Mouse (Mus musculus) kidney, embryonic 14.5 days (tissue): Measurements from ENCODE around the gene Uvrag. TPM values are rescaled to one million over a fixed set of nuclear protein-coding genes. Genes with fewer than 3 reads are reported as not detected.
A peak's percentile ranks its signal among the peaks of the same experiment; 100 is the strongest.

Source experiments
- ATAC-seq: fragments of 200-750 bp; cut with Nextera tagmentation; 2 replicates; pipeline ENCODE4 v1.8.0; 2017; ENCODE audit warnings: moderate number of reproducible peaks, mild to moderate bottlenecking, moderate TSS enrichment, moderate library complexity; ENCODE audit not compliant: low FRiP score, low TSS enrichment
- H3K27ac ChIP-seq: fragments of 300-500 bp; sonication (generic); 2 replicates; pipeline ENCODE4 v1.5.1; 2014; ENCODE audit warnings: low read depth, mild to moderate bottlenecking, low read length, moderate library complexity, mixed read lengths
- H3K27me3 ChIP-seq: fragments of 300-500 bp; sonication (generic); 2 replicates; pipeline ENCODE4 v1.6.1; 2014; ENCODE audit warnings: mild to moderate bottlenecking, low read length; ENCODE audit not compliant: control insufficient read depth, insufficient read depth
- H3K36me3 ChIP-seq: fragments of 300-500 bp; sonication (generic); 2 replicates; pipeline ENCODE4 v1.6.1; 2014; ENCODE audit warnings: low read length, mixed read lengths; ENCODE audit not compliant: control insufficient read depth, insufficient read depth
- H3K4me1 ChIP-seq: fragments of 300-500 bp; sonication (generic); 2 replicates; pipeline ENCODE4 v1.6.1; 2014; ENCODE audit warnings: low read length, mixed read lengths; ENCODE audit not compliant: control insufficient read depth, insufficient read depth
- H3K4me2 ChIP-seq: fragments of 300-500 bp; sonication (generic); replicated peaks from 2 replicates; pipeline ENCODE4 v1.6.1; 2014; ENCODE audit warnings: low read depth, mild to moderate bottlenecking, low read length
- H3K4me3 ChIP-seq: fragments of 300-500 bp; sonication (generic); 2 replicates; pipeline ENCODE4 v1.5.1; 2014; ENCODE audit warnings: mild to moderate bottlenecking, low read length
- H3K9ac ChIP-seq: fragments of 300-500 bp; sonication (generic); 2 replicates; pipeline ENCODE4 v1.6.1; 2014; ENCODE audit warnings: low read depth, mild to moderate bottlenecking, low read length, moderate library complexity
- H3K9me3 ChIP-seq: fragments of 300-500 bp; sonication (generic); 2 replicates; pipeline ENCODE4 v1.6.1; 2016; ENCODE audit warnings: low read length; ENCODE audit not compliant: control insufficient read depth
- WGBS: fragments of 180-500 bp; shearing (Covaris S2); extraction: QIAGEN DNeasy Blood & Tissue Kit; methylation state at CpG from one replicate; pipeline ENCODE4 v1.1.7; 2014; 5-methylcytosine and 5-hydroxymethylcytosine counted together
- polyA plus RNA-seq: library from polyadenylated mRNA; unstranded; fragments of >200 nt; fragmentation: Nextera tagmentation; extraction: Ambion mirVana; gene quantifications from 2 replicates; pipeline ENCODE4 v1.2.1, GENCODE M21; 2014

The Uvrag gene
- polyA plus RNA-seq, 1 experiment from 2014 or later, result 22.7 TPM

- H3K4me3 ChIP-seq, result no peak overlapping the region
- no peak overlapping the region for H3K27ac ChIP-seq
- 77% methylated on average over 18 of the region's 18 CpGs for WGBS
- no peaks in the 10 kb centered on the region for H3K27me3 ChIP-seq
- H3K9ac ChIP-seq, result no peak overlapping the region
- H3K4me1 ChIP-seq, result peaks cover 11% of the 10 kb centered on the region
- no peak for ATAC-seq
- H3K4me2 ChIP-seq, result no peak overlapping the region
- peaks cover 17% of the 10 kb centered on the region; the same call in 1 of the 2 replicates for H3K36me3 ChIP-seq
- H3K9me3 ChIP-seq, result no peaks in the 10 kb centered on the region
Observed at GRCm38 (mm10) chr7:98852950-98853650, 287.8 kb downstream of the Uvrag start.

DNA sequence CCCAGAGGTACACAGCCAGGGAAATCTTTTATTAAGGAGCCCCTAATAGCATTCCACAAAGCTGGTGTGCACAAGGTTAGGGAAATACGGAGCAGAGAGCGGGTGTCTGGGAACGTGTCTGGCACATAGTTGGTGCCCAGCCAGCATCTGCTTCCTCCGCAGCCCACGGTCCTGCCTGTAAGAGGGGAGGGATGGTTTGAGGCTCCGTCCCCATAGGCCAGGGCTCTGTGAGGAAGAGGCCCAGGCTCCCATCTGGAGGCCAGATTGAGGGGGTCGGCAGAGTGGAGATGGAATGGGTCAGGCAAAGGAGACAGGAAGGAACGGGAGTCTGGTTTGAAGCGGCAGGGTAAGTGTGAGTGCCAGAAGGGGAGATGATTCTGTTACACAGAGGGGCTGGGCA lies 289.7 kb downstream of the Uvrag start:
- Histone ChIP-seq H3K36me3 (peaks cover 20% of the 10 kb centered on the region; the same call in 1 of the 2 replicates), H3K4me1 (peaks cover 8% of the 10 kb centered on the region), H3K27me3 (no peaks in the 10 kb centered on the region), H3K4me2 (no peak overlapping the region), H3K9me3 (no peaks in the 10 kb centered on the region), H3K27ac (no peak overlapping the region), H3K9ac (peak overlapping the region; percentile 2; the same call in 1 of the 2 replicates), H3K4me3 (no peak overlapping the region)
- 52% methylated on average over 9 of the region's 9 CpGs for WGBS
- ATAC-seq, result no peak

GRCm38 (mm10) chr7:98850388-98850787 lies 290.6 kb downstream of the Uvrag start:
- Histone ChIP-seq H3K4me2 (no peak overlapping the region), H3K27me3 (no peaks in the 10 kb centered on the region), H3K36me3 (peaks cover 20% of the 10 kb centered on the region; the same call in 1 of the 2 replicates), H3K27ac (no peak overlapping the region), H3K9me3 (no peaks in the 10 kb centered on the region), H3K9ac (no peak overlapping the region), H3K4me1 (peaks cover 8% of the 10 kb centered on the region), H3K4me3 (no peak overlapping the region)
- 81% methylated on average over 5 of the region's 5 CpGs for WGBS
- ATAC-seq, result no peak

DNA sequence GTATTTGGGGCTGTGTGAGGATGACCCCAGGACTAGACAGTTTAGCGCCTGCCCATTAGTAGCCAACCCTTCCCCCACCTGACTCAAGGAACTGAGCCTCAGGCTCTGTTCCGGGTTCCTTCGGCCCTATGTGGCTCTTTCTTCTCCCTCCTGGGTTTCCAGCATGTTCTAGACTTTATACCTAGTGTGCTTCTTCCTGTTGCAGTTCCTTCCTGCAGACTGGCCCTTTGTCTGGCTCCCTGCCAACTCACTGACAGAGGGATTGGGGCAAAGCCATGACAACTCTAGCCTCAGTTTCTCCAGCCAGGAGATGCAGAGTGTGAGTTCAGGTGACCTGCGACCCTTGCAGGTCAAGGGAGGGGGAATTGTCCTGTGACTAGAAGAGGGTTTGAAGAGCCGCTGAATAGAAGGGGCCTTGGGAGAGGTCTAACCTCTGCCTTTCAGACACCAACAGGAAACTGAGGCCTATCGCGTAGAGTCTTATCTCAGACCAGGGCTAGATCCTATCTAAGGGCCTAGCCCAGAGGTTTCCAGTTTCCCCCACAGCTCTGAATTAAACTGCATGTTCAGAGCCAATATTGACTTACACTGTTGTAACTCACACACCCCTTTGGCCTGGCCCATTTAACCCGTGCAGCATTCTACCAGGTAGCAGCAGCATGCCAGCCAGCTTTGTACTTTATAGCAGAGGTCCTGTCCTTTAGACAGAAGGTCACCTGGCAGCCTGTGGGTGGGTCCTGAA lies 291.9 kb downstream of the Uvrag start:
- H3K4me3 ChIP-seq, result no peak overlapping the region
- peaks cover 8% of the 10 kb centered on the region for H3K4me1 ChIP-seq
- H3K9me3 ChIP-seq, result no peaks in the 10 kb centered on the region
- no peak for ATAC-seq
- no peak overlapping the region for H3K4me2 ChIP-seq
- H3K27ac ChIP-seq, result no peak overlapping the region
- no peaks in the 10 kb centered on the region for H3K27me3 ChIP-seq
- peaks cover 20% of the 10 kb centered on the region; the same call in 1 of the 2 replicates for H3K36me3 ChIP-seq
- H3K9ac ChIP-seq, result no peak overlapping the region
- WGBS, result 83% methylated on average over 8 of the region's 8 CpGs

GRCm38 (mm10) chr7:98843649-98844048 lies 297.3 kb downstream of the Uvrag start:
- H3K4me2 ChIP-seq, result no peak overlapping the region
- ATAC-seq, result peak; percentile 24; the same call in 1 of the 2 replicates
- H3K27ac ChIP-seq, result no peak overlapping the region
- peaks cover 21% of the 10 kb centered on the region for H3K27me3 ChIP-seq
- H3K9me3 ChIP-seq, result no peaks in the 10 kb centered on the region
- 15% methylated on average over 7 of the region's 7 CpGs for WGBS
- no peak overlapping the region for H3K4me3 ChIP-seq
- H3K4me1 ChIP-seq, result peaks cover 12% of the 10 kb centered on the region
- H3K36me3 ChIP-seq, result peaks cover 3% of the 10 kb centered on the region; the same call in 1 of the 2 replicates
- no peak overlapping the region for H3K9ac ChIP-seq

- ATAC-seq, result no peak
- peaks cover 21% of the 10 kb centered on the region for H3K27me3 ChIP-seq
- H3K36me3 ChIP-seq, result 0 out of 2 replicates have a peak, but pooled peaks cover 3% of the 10 kb centered on the region
- no peak overlapping the region for H3K9ac ChIP-seq
- H3K4me3 ChIP-seq, result no peak overlapping the region
- no peaks in the 10 kb centered on the region for H3K9me3 ChIP-seq
- 82% methylated on average over 3 of the region's 3 CpGs for WGBS
- H3K4me1 ChIP-seq, result peaks cover 9% of the 10 kb centered on the region
- H3K4me2 ChIP-seq, result no peak overlapping the region
- H3K27ac ChIP-seq, result no peak overlapping the region
Observed at GRCm38 (mm10) chr7:98842997-98843396, 297.9 kb downstream of the Uvrag start.

- no peak overlapping the region for H3K4me2 ChIP-seq
- no peak overlapping the region for H3K4me3 ChIP-seq
- 83% methylated on average over 3 of the region's 3 CpGs for WGBS
- H3K9me3 ChIP-seq, result no peaks in the 10 kb centered on the region
- no peak overlapping the region for H3K27ac ChIP-seq
- no peak overlapping the region; the same call in 1 of the 2 replicates for H3K9ac ChIP-seq
- H3K4me1 ChIP-seq, result peaks cover 13% of the 10 kb centered on the region
- H3K36me3 ChIP-seq, result no peaks in the 10 kb centered on the region
- ATAC-seq, result no peak
- peaks cover 27% of the 10 kb centered on the region for H3K27me3 ChIP-seq
Observed at GRCm38 (mm10) chr7:98841802-98842201, 299.1 kb downstream of the Uvrag start.

- H3K9me3 ChIP-seq, result no peaks in the 10 kb centered on the region
- WGBS, result 34% methylated on average over 3 of the region's 3 CpGs
- peak overlapping the region; percentile 1; the same call in 1 of the 2 replicates for H3K4me3 ChIP-seq
- no peak overlapping the region for H3K27ac ChIP-seq
- peaks cover 19% of the 10 kb centered on the region for H3K4me1 ChIP-seq
- no peak overlapping the region; the same call in 1 of the 2 replicates for H3K4me2 ChIP-seq
- H3K36me3 ChIP-seq, result no peaks in the 10 kb centered on the region
- H3K9ac ChIP-seq, result no peak overlapping the region
- H3K27me3 ChIP-seq, result peaks cover 37% of the 10 kb centered on the region
- no peak for ATAC-seq
Observed at GRCm38 (mm10) chr7:98840771-98841170, 300.2 kb downstream of the Uvrag start.

- H3K4me2 ChIP-seq, result peak overlapping the region; percentile 97
- peaks cover 47% of the 10 kb centered on the region for H3K27me3 ChIP-seq
- no peak for ATAC-seq
- peak overlapping the region; percentile 63 for H3K4me3 ChIP-seq
- 5% methylated on average over 12 of the region's 12 CpGs for WGBS
- 0 out of 2 replicates have a peak overlapping the region, but pooled peaks have one; percentile 0 for H3K27ac ChIP-seq
- H3K36me3 ChIP-seq, result no peaks in the 10 kb centered on the region
- H3K4me1 ChIP-seq, result peaks cover 23% of the 10 kb centered on the region
- no peaks in the 10 kb centered on the region for H3K9me3 ChIP-seq
- H3K9ac ChIP-seq, result peak overlapping the region; percentile 44
Observed at GRCm38 (mm10) chr7:98839312-98839711, 301.6 kb downstream of the Uvrag start.
